Mouse (Mus musculus): ENCODE measurements around the gene Tectb. TPM values are rescaled to one million over a fixed set of nuclear protein-coding genes. Genes with fewer than 3 reads are reported as not detected.

Tectb gene
- polyA plus RNA-seq, 1 experiment = not detected

GRCm38 (mm10) chr19:55157029-55157428 is 23.5 kb upstream of the Tectb start:
- Histone ChIP-seq H3K4me1 (ENCODE audit: control insufficient read depth, insufficient read depth, low read length) (no peaks in the 10 kb centered on the region), H3K4me3 (replicated peaks; ENCODE audit: control insufficient read depth, low read depth, low read length) (no peak overlapping the region), H3K27ac (ENCODE audit: control insufficient read depth, insufficient read depth, low read depth, low read length, poor library complexity) (no peak overlapping the region)
- WGBS = 71% methylated on average over 7 of the region's 7 CpGs
- no peak for TF ChIP-seq CTCF (IDR thresholded peaks at IDR 0.05; ENCODE audit: control insufficient read depth, insufficient read depth, low read length)
- TF ChIP-seq POLR2A (IDR thresholded peaks at IDR 0.05; ENCODE audit: borderline replicate concordance, control insufficient read depth, low read depth, low read length) = no peak

- TF ChIP-seq CTCF (IDR thresholded peaks at IDR 0.05; ENCODE audit: control insufficient read depth, insufficient read depth, low read length) (no peak), POLR2A (IDR thresholded peaks at IDR 0.05; ENCODE audit: borderline replicate concordance, control insufficient read depth, low read depth, low read length) (no peak)
- H3K27ac ChIP-seq (ENCODE audit: control insufficient read depth, insufficient read depth, low read depth, low read length, poor library complexity) = no peak overlapping the region
- whole genome bisulfite sequencing = 82% methylated on average over 8 of the region's 8 CpGs
- no peaks in the 10 kb centered on the region for H3K4me1 ChIP-seq (ENCODE audit: control insufficient read depth, insufficient read depth, low read length)
- H3K4me3 ChIP-seq (replicated peaks; ENCODE audit: control insufficient read depth, low read depth, low read length) = no peak overlapping the region
Measured at GRCm38 (mm10) chr19:55158606-55159005, 21.9 kb upstream of the Tectb start.

GRCm38 (mm10) chr19:55159826-55160225 is 20.7 kb upstream of the Tectb start:
- whole genome bisulfite sequencing = 78% methylated on average over 6 of the region's 6 CpGs
- Histone ChIP-seq H3K4me1 (ENCODE audit: control insufficient read depth, insufficient read depth, low read length) (no peaks in the 10 kb centered on the region; the same call in 1 of the 2 replicates), H3K4me3 (replicated peaks; ENCODE audit: control insufficient read depth, low read depth, low read length) (no peak overlapping the region), H3K27ac (ENCODE audit: control insufficient read depth, insufficient read depth, low read depth, low read length, poor library complexity) (no peak overlapping the region)
- TF ChIP-seq POLR2A (IDR thresholded peaks at IDR 0.05; ENCODE audit: borderline replicate concordance, control insufficient read depth, low read depth, low read length) = no peak
- TF ChIP-seq CTCF (IDR thresholded peaks at IDR 0.05; ENCODE audit: control insufficient read depth, insufficient read depth, low read length) = no peak

GRCm38 (mm10) chr19:55162271-55162670 is 18.3 kb upstream of the Tectb start:
- H3K4me1 ChIP-seq (ENCODE audit: control insufficient read depth, insufficient read depth, low read length) = no peaks in the 10 kb centered on the region; the same call in 1 of the 2 replicates
- 79% methylated on average over 4 of the region's 4 CpGs for WGBS
- H3K4me3 ChIP-seq (replicated peaks; ENCODE audit: control insufficient read depth, low read depth, low read length) = no peak overlapping the region
- no peak overlapping the region for H3K27ac ChIP-seq (ENCODE audit: control insufficient read depth, insufficient read depth, low read depth, low read length, poor library complexity)
- TF ChIP-seq CTCF (IDR thresholded peaks at IDR 0.05; ENCODE audit: control insufficient read depth, insufficient read depth, low read length) (no peak), POLR2A (IDR thresholded peaks at IDR 0.05; ENCODE audit: borderline replicate concordance, control insufficient read depth, low read depth, low read length) (no peak)

GRCm38 (mm10) chr19:55164162-55164561 is 16.4 kb upstream of the Tectb start:
- WGBS = 34% methylated on average over 1 of the region's 1 CpGs
- no peaks in the 10 kb centered on the region; the same call in 1 of the 2 replicates for H3K4me1 ChIP-seq (ENCODE audit: control insufficient read depth, insufficient read depth, low read length)
- no peak overlapping the region for H3K27ac ChIP-seq (ENCODE audit: control insufficient read depth, insufficient read depth, low read depth, low read length, poor library complexity)
- TF ChIP-seq CTCF (IDR thresholded peaks at IDR 0.05; ENCODE audit: control insufficient read depth, insufficient read depth, low read length) (no peak), POLR2A (IDR thresholded peaks at IDR 0.05; ENCODE audit: borderline replicate concordance, control insufficient read depth, low read depth, low read length) (no peak)
- H3K4me3 ChIP-seq (replicated peaks; ENCODE audit: control insufficient read depth, low read depth, low read length) = no peak overlapping the region

GRCm38 (mm10) chr19:55165183-55165865 is 15.2 kb upstream of the Tectb start:
- H3K4me1 ChIP-seq (ENCODE audit: control insufficient read depth, insufficient read depth, low read length) = no peaks in the 10 kb centered on the region; the same call in 1 of the 2 replicates
- no peak overlapping the region for H3K27ac ChIP-seq (ENCODE audit: control insufficient read depth, insufficient read depth, low read depth, low read length, poor library complexity)
- WGBS = 42% methylated on average over 1 of the region's 1 CpGs
- TF ChIP-seq POLR2A (IDR thresholded peaks at IDR 0.05; ENCODE audit: borderline replicate concordance, control insufficient read depth, low read depth, low read length) = no peak
- no peak for TF ChIP-seq CTCF (IDR thresholded peaks at IDR 0.05; ENCODE audit: control insufficient read depth, insufficient read depth, low read length)
- H3K4me3 ChIP-seq (replicated peaks; ENCODE audit: control insufficient read depth, low read depth, low read length) = no peak overlapping the region

GRCm38 (mm10) chr19:55165954-55166353 is 14.6 kb upstream of the Tectb start:
- TF ChIP-seq CTCF (IDR thresholded peaks at IDR 0.05; ENCODE audit: control insufficient read depth, insufficient read depth, low read length) = no peak
- no peak for TF ChIP-seq POLR2A (IDR thresholded peaks at IDR 0.05; ENCODE audit: borderline replicate concordance, control insufficient read depth, low read depth, low read length)
- WGBS = 60% methylated on average over 4 of the region's 4 CpGs
- Histone ChIP-seq H3K27ac (ENCODE audit: control insufficient read depth, insufficient read depth, low read depth, low read length, poor library complexity) (no peak overlapping the region), H3K4me3 (replicated peaks; ENCODE audit: control insufficient read depth, low read depth, low read length) (no peak overlapping the region), H3K4me1 (ENCODE audit: control insufficient read depth, insufficient read depth, low read length) (no peaks in the 10 kb centered on the region; the same call in 1 of the 2 replicates)

- WGBS = 81% methylated on average over 2 of the region's 2 CpGs
- TF ChIP-seq CTCF (IDR thresholded peaks at IDR 0.05; ENCODE audit: control insufficient read depth, insufficient read depth, low read length) = no peak
- Histone ChIP-seq H3K4me3 (replicated peaks; ENCODE audit: control insufficient read depth, low read depth, low read length) (no peak overlapping the region), H3K4me1 (ENCODE audit: control insufficient read depth, insufficient read depth, low read length) (no peaks in the 10 kb centered on the region; the same call in 1 of the 2 replicates), H3K27ac (ENCODE audit: control insufficient read depth, insufficient read depth, low read depth, low read length, poor library complexity) (no peak overlapping the region)
Measured at GRCm38 (mm10) chr19:55166741-55167140, 13.8 kb upstream of the Tectb start.

Data from bone marrow, adult 2 months (tissue).